Mouse (Mus musculus): ENCODE measurements around the gene Retn. TPM values are rescaled to one million over a fixed set of nuclear protein-coding genes. Genes with fewer than 3 reads are reported as not detected.

Retn gene
- polyA plus RNA-seq, 1 experiment = 591 TPM

Other genes with a start within 250 kb of the Retn start
- gene Pex11g, start 188.1 kb upstream of the Retn start, polyA plus RNA-seq (2012; rRNA removed) = 27.2 and 29.8 TPM in 2 replicates
- gene Tex45, start 184.9 kb upstream of the Retn start, polyA plus RNA-seq (2012; rRNA removed) = 0.12 and 0.24 TPM in 2 replicates
- gene Zfp358, start 162.6 kb upstream of the Retn start, polyA plus RNA-seq (2012; rRNA removed) = 60.3 and 61.1 TPM in 2 replicates
- gene Mcoln1, start 155.3 kb upstream of the Retn start, polyA plus RNA-seq (2012; rRNA removed) = 217 and 256 TPM in 2 replicates
- gene Pnpla6, start 140.4 kb upstream of the Retn start, polyA plus RNA-seq (2012; rRNA removed) = 79.4 and 87.8 TPM in 2 replicates
- 2.8 and 3.2 TPM in 2 replicates for gene C330021F23Rik, start 87.8 kb upstream of the Retn start, polyA plus RNA-seq (2012; rRNA removed)
- 31.9 and 44.8 TPM in 2 replicates for gene Camsap3, start 68.5 kb upstream of the Retn start, polyA plus RNA-seq (2012; rRNA removed)
- 61.2 and 65.8 TPM in 2 replicates for gene Xab2, start 34.5 kb upstream of the Retn start, polyA plus RNA-seq (2012; rRNA removed)
- 11.6 and 12.5 TPM in 2 replicates for gene Pet100, start 34.2 kb upstream of the Retn start, polyA plus RNA-seq (2012; rRNA removed)
- gene Pcp2, start 30.2 kb upstream of the Retn start, polyA plus RNA-seq (2012; rRNA removed) = 0.26 TPM in 1 of 2 replicates, not detected in the other
- gene Stxbp2, start 24.8 kb upstream of the Retn start, polyA plus RNA-seq (2012; rRNA removed) = 102 and 109 TPM in 2 replicates
- gene Mcemp1, start 10.0 kb downstream of the Retn start, polyA plus RNA-seq (2012; rRNA removed) = 0.58 and 0.76 TPM in 2 replicates
- gene Fcor, start 16.6 kb downstream of the Retn start, polyA plus RNA-seq (2012; rRNA removed) = 154 and 266 TPM in 2 replicates
- gene Trappc5, start 20.5 kb downstream of the Retn start, polyA plus RNA-seq (2012; rRNA removed) = 32.6 and 37.2 TPM in 2 replicates
- 0.10 and 0.14 TPM in 2 replicates for gene Fcer2a, start 38.4 kb downstream of the Retn start, polyA plus RNA-seq (2012; rRNA removed)
- 0.19 and 0.30 TPM in 2 replicates for gene Clec4g, start 64.9 kb downstream of the Retn start, polyA plus RNA-seq (2012; rRNA removed)
- 0.18 TPM in 1 of 2 replicates, not detected in the other for gene Cd209a, start 93.2 kb downstream of the Retn start, polyA plus RNA-seq (2012; rRNA removed)
- gene Cd209e, start 198.5 kb downstream of the Retn start, polyA plus RNA-seq (2012; rRNA removed) = 0.09 and 0.15 TPM in 2 replicates
- 2.2 and 2.9 TPM in 2 replicates for gene Cd209d, start 222.8 kb downstream of the Retn start, polyA plus RNA-seq (2012; rRNA removed)